Mouse (Mus musculus) myocyte (in vitro differentiated cells): ENCODE data around the gene Traf4.

Source experiments
- MAX ChIP-seq: IDR thresholded peaks from one replicate; pipeline ENCODE4 v1.6.1; 2011; ENCODE audit warnings: low read depth, mild to moderate bottlenecking, control low read depth
- MYOD1 ChIP-seq, 3 experiments: IDR thresholded peaks; one replicate each; pipeline ENCODE4 v1.6.1; 2011; ENCODE audit warnings: control low read depth in 2 of 3, low read depth in 2 of 3, mild to moderate bottlenecking in 2 of 3, moderate library complexity in 1 of 3; ENCODE audit not compliant: insufficient read length in 2 of 3, control insufficient read depth in 1 of 3
- MYOG ChIP-seq, 3 experiments: IDR thresholded peaks; one replicate each; pipeline ENCODE4 v1.6.1; 2011; ENCODE audit warnings: control low read depth in 2 of 3, low read depth in 2 of 3, mild to moderate bottlenecking in 2 of 3; ENCODE audit not compliant: insufficient read length in 2 of 3, control insufficient read depth in 1 of 3, insufficient read depth in 1 of 3
- POLR2A ChIP-seq: IDR thresholded peaks from one replicate; pipeline ENCODE4 v1.6.1; 2011; ENCODE audit warnings: low read depth, mild to moderate bottlenecking, control low read depth, moderate library complexity; ENCODE audit not compliant: insufficient read length
- POLR2AphosphoS2 ChIP-seq: IDR thresholded peaks from one replicate; pipeline ENCODE4 v1.6.1; 2011; ENCODE audit warnings: low read depth, control low read depth; ENCODE audit not compliant: insufficient read length
- REST ChIP-seq: IDR thresholded peaks from one replicate; pipeline ENCODE4 v1.6.1; 2011; ENCODE audit warnings: mild to moderate bottlenecking, control low read depth, moderate library complexity; ENCODE audit not compliant: insufficient read depth, insufficient read length
- USF1 ChIP-seq: IDR thresholded peaks from one replicate; pipeline ENCODE4 v1.6.1; 2011; ENCODE audit warnings: low read depth, mild to moderate bottlenecking, control low read depth, moderate library complexity

DNA sequence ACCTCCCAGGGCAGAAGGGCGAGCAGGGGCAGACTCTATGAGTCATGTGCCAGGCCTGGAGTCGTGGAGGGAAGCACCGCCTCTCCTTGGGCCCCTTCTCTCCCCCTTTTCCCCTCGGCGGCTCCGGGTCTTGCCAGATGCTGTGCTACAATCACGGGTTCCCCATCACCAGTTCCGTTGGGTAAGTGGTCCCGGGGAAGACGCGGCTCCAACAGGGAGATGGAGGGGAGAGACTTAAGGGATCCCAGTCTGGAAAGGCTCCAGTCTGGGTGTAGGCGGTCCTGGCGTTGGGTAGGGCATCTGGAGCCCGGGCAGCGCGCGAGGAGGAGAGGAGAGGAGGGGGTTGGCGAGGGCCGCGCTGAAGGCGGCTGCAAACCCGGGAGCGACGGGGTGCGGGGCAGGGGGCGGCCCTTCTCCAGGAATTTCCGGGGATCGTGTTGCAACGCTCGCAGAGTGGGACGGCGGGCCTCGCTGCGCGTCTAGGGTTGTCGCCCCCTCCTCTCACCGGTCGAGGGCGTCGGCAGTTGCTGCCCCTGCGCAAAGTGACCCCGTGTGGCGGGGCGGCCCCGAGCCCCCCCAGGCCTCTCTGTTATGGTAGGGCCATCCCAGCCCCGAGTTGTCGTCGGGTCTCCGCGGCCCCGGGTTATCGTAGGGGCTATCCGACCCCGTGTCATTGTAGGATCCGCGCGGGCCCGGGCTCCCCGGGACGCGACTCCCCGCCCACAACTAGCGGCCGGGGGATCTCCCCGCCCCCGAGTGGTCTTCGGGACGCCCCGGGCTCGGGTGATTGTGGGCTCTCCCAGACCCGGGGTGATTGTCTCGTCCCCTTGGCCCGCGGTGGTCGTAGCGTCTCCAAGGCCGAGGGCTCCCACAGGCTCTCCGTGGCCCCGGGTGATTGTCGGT, 23.2 kb upstream of the Traf4 start, which contains the start of gene Rab34:
- TF ChIP-seq REST = no peak
- TF ChIP-seq USF1 = peak; percentile 47
- TF ChIP-seq MAX = no peak
- peak; percentile 66 for TF ChIP-seq POLR2A
- peak; percentile 71 for TF ChIP-seq POLR2AphosphoS2
- TF ChIP-seq MYOD1 (IDR thresholded peaks at IDR 0.05; ENCODE audit: control insufficient read depth in 1 of 3, insufficient read length in 2 of 3, low read depth in 2 of 3) = peak in 1 of 3 experiments; percentile 24
- peak in 1 of 3 experiments; percentile 9 for TF ChIP-seq MYOG (IDR thresholded peaks at IDR 0.05; ENCODE audit: control insufficient read depth in 1 of 3, insufficient read depth in 1 of 3, insufficient read length in 2 of 3, low read depth in 2 of 3)
